ENCODE assay signal across 9 mouse cellular contexts in the genomic region with DNA sequence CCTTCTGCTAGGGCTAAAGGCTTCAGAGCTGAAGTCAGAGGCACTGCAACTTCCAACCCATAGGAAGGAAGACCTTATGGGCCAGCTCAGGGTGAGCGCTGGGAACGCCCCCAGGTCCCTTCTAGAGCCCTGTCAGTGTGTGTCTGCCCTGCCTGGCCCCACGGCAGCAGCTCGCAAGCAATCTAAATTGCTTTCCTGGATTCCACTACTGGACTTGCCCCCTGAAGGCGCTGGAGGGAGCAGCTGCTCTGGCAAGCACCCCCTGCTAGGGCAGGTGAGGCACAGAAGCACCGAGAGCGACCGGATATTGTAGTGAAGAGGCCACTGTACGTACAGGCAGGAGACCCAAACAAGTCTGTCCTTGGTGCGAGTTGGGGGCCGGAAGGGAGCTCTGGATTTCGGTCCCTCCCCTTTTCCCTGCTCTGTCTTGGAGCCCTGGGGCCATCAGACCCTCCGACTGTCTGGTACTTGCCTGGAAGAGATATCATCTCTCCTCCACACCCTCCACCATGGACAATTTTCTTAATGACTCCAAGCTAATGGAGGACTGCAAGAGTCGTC. TPM values are rescaled to one million over a fixed set of nuclear protein-coding genes. Genes with fewer than 3 reads are reported as not detected.
DNase-seq lines count a peak whose midpoint lies in the region; ATAC-seq and TF ChIP-seq lines count a peak whose summit lies in the region.
"Had no signal": no experiment of that assay in that cellular context is flagged by ENCODE, and none has a peak within 500 bp of the region (broad histone marks: within the 10 kb centered on the region; RNA-seq: fewer than 3 reads in every experiment).

No protein-coding gene starts in this region.

- H3K4me2 ChIP-seq in liver, embryonic 11.5 days: peak overlapping the region; percentile 84
- peak overlapping the region; percentile 83 for H3K4me2 ChIP-seq in midbrain, postnatal 0 days (ENCODE audit: low read depth, low read length, poor library complexity, severe bottlenecking)

- intact Hi-C loops in heart, postnatal 25 days (cut with DNase I): loop anchor here (5.0 kb wide), 1 partner anchor 156 kb away; no protein-coding TSS in a partner anchor
- intact Hi-C loops in heart, postnatal 10 days (cut with DNase I): loop anchor here (10.0 kb wide), 1 partner anchor 786 kb away; no protein-coding TSS in a partner anchor

- no peaks in the 10 kb centered on the region for H3K36me3 ChIP-seq in liver, embryonic 11.5 days (ENCODE audit: control insufficient read depth, insufficient read depth, low read length)
- no peaks in the 10 kb centered on the region for H3K36me3 ChIP-seq in midbrain, postnatal 0 days (ENCODE audit: insufficient read depth, low read length)

- H3K4me1 ChIP-seq in liver, embryonic 11.5 days (replicated peaks; ENCODE audit: control insufficient read depth, insufficient read depth, low read length): peaks cover 2% of the 10 kb centered on the region; the same call in 1 of the 2 replicates
- peaks cover 10% of the 10 kb centered on the region for H3K4me1 ChIP-seq in midbrain, postnatal 0 days (ENCODE audit: insufficient read depth, low read length)

- no peaks in the 10 kb centered on the region for H3K9me3 ChIP-seq in liver, embryonic 11.5 days (ENCODE audit: control insufficient read depth, low read length)
- H3K9me3 ChIP-seq in midbrain, postnatal 0 days (ENCODE audit: low read length): no peaks in the 10 kb centered on the region

- H3K27me3 ChIP-seq in liver, embryonic 11.5 days (replicated peaks; ENCODE audit: control insufficient read depth, insufficient read depth, low read length): peaks cover 7% of the 10 kb centered on the region
- H3K27me3 ChIP-seq in midbrain, postnatal 0 days (ENCODE audit: insufficient read depth, low read length): peaks cover 8% of the 10 kb centered on the region; the same call in 1 of the 2 replicates

- TF ChIP-seq CTCF in midbrain, postnatal 0 days (IDR thresholded peaks at IDR 0.05): peak; percentile 29; the same call in 1 of the 2 replicates

- H3K4me3 ChIP-seq in liver, embryonic 11.5 days (ENCODE audit: low read depth, low read length): peak overlapping the region; percentile 48
- H3K4me3 ChIP-seq in midbrain, postnatal 0 days (ENCODE audit: low read depth, low read length): peak overlapping the region; percentile 41
- H3K4me3 ChIP-seq: myocyte had no signal

- DNase-seq in heart, adult 11 months: peak; percentile 93
- DNase-seq in heart, postnatal 25 days (ENCODE audit: low spot score): no peak
- peak; percentile 44 for DNase-seq in embryo, embryonic 10.5 days (ENCODE audit: low spot score)
- peak; percentile 12 to 34 for DNase-seq in heart, postnatal 10 days
- DNase-seq in liver, embryonic 11.5 days (ENCODE audit: low spot score): peak; percentile 53
- peak; percentile 6 for DNase-seq in midbrain, postnatal 0 days (ENCODE audit: low spot score)
- DNase-seq in thymus, postnatal 10 days (ENCODE audit: low spot score in 2 of 2): peak; percentile 63 to 68
- no peak for DNase-seq in left cerebral cortex, adult 11 months (ENCODE audit: low spot score)

- WGBS in liver, embryonic 11.5 days: 4% methylated on average over 14 of the region's 14 CpGs
- 4% methylated on average over 14 of the region's 14 CpGs for WGBS in midbrain, postnatal 0 days

- no peak overlapping the region for H3K9ac ChIP-seq in liver, embryonic 11.5 days (ENCODE audit: low read depth, low read length)
- H3K9ac ChIP-seq in midbrain, postnatal 0 days (replicated peaks; ENCODE audit: low read length, poor library complexity, severe bottlenecking): peak overlapping the region; percentile 51

- no peak overlapping the region for H3K27ac ChIP-seq in liver, embryonic 11.5 days (ENCODE audit: low read depth, low read length)
- no peak overlapping the region for H3K27ac ChIP-seq in midbrain, postnatal 0 days (ENCODE audit: low read depth, low read length)

- peak; percentile 62 for ATAC-seq in liver, embryonic 11.5 days (replicated peaks; ENCODE audit: low FRiP score)
- peak; percentile 67 for ATAC-seq in midbrain, postnatal 0 days (ENCODE audit: low FRiP score)

RNA-seq across cellular contexts. Expression of a gene that starts 0.5 kb away (rescaled TPM):
- total RNA-seq in heart, postnatal 25 days (2021): under 1 TPM; 0.16 to 0.22 TPM
- total RNA-seq in heart, postnatal 10 days (2021): under 1 TPM; 0.25 to 0.45 TPM
- 0.04 and 0.43 TPM in 2 replicates for polyA plus RNA-seq in liver, embryonic 11.5 days (2014; fragmentation: Nextera tagmentation; extraction: Ambion mirVana)
- total RNA-seq in midbrain, postnatal 0 days (2014; rRNA removed): 0.49 and 0.99 TPM in 2 replicates
- polyA plus RNA-seq in midbrain, postnatal 0 days (2015; fragmentation: Nextera tagmentation; extraction: Ambion mirVana): 1.0 and 1.1 TPM in 2 replicates

Comparison
In these comparisons a context has a peak if more than half of its experiments do, and no peak if none do; other contexts are left out.
1. DNase-seq: peak in heart, adult 11 months (single experiment), embryo, embryonic 10.5 days (single experiment), heart, postnatal 10 days (2 of 2), liver, embryonic 11.5 days (single experiment), midbrain, postnatal 0 days (single experiment) and thymus, postnatal 10 days (2 of 2); none in heart, postnatal 25 days (single experiment) and left cerebral cortex, adult 11 months (single experiment).